Mouse (Mus musculus) spleen, embryonic (tissue): ENCODE measurements around the gene Tctn1.

ENCODE experiments used
- CTCF ChIA-PET: fragments of 350-600 bp; sonication (Branson Sonifier 250); formaldehyde crosslinking; loops from one replicate; lab custom pipeline; 2022; lab: Charles Lee

Tctn1 gene

DNA sequence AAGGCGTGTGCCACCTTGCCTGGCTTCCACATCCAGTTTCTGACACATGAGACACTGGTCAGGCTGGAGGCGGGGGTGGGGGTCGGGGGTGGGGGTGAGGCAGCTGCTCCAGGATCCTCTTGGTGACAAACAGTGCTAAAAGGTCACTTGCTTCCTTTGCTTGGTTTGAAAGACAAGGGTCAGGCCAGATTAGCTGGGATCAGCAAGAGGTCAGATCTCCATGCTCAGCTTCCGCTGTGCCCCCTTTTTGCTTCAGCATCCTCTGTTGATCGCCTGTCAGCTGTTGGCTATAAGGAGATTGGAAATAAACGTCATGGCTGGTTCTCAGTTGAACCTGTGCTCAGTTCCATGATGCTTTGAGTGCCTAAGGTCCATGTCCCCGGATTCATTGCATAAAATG, 73.8 kb downstream of the Tctn1 start:
- CTCF ChIA-PET, result interaction anchor here (1.6 kb wide), 1 partner anchor 149 kb away, joined by 7 read pairs; no protein-coding TSS in a partner anchor

DNA sequence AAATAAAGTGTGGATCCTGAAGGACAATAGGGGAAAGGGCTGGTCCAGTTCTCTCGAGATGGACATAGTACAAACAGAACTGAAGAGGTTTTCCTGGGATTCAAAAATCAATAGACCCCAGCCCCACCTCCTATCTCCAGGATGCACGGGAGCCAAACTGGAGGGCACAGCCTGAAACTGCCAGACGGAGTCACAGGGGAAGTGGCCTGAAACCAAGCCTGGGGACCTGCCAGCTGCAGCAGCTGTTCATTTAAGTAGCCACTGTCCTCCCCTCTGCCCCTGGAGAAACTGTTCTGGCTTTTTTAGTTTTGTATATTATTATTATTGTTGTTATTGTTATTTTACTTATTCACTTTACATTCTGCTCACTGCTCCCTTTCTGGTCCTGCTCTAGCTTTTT, 75.1 kb downstream of the Tctn1 start:
- CTCF ChIA-PET, result interaction anchor here (0.7 kb wide), 1 partner anchor 15 kb away, joined by 3 read pairs; no protein-coding TSS in a partner anchor
